Mouse (Mus musculus) brain, embryonic 14.5 days (tissue): ENCODE measurements around the gene Gm3043. TPM values are rescaled to one million over a fixed set of nuclear protein-coding genes. Genes with fewer than 3 reads are reported as not detected.
"Not testable (repeated sequence)": the region's sequence is repeated elsewhere in the genome, so short reads cannot be mapped to it uniquely, and the experiment has no call there.

Source experiments
- DNase-seq: peaks from one replicate; pipeline ENCODE4 v3.0.0-alpha.2; 2011; ENCODE audit warnings: low read depth
- polyA plus RNA-seq: library from polyadenylated mRNA; depleted of rRNA; stranded (reverse); fragments of >200 nt; gene quantifications from 2 replicates; pipeline ENCODE4 v1.2.3, GENCODE M21; 2012; rRNA removed

Gm3043 gene
- not detected in 2 replicates for polyA plus RNA-seq

DNA sequence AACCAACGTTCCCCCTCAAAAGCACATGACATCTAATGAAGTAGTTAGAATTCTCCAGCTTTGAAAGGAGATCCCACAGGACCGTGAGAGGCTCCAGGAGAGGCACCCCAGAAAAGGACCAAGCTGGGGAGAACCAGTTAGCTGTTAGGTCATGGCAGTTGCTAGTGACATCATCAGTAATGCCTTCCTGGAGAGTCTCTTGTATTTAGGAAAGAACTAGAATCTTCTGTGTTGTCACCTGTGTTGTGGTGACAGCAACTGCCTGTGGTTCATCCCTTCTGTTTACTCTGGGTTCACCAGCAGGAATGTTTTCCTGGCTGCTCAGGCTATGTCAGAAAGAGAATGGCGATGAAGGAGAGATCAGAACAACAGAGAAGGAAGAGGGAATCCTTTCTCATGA lies at the start of gene Gm3043:
Gene Gm3043 (plus strand): TSS at position 301 of the 400 bp plus-strand sequence.
- DNase-seq, result not testable (repeated sequence)

DNA sequence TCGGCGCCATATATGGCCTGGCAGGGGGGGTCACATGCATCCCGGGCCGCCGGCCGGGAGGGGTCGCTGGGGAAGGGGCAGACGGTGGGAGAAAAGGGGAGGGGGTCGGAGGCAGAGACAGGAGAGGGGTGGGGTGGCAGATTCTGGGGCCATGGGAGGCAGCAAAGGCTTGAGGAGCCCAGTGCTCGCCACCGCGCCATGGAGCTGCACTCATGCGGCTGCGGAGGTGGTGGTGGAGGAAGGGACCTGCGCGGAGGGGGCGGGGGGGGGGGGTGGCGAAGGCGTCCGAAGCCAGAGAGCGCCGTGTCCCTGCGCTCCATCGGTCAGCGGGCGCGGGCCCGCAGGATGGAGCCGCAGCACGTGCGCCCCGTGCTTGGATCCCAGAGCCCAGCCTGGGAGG lies 36.9 kb upstream of the Gm3043 start, which contains the start of gene Gm3020:
Gene Gm3020 (plus strand): TSS at position 301 of the 400 bp plus-strand sequence.
- not testable (repeated sequence) for DNase-seq

Other genes with a start within 250 kb of the Gm3043 start
- gene Gm10408, start 239.4 kb upstream of the Gm3043 start, polyA plus RNA-seq, result not detected in 2 replicates
- gene Gm3012, start 54.3 kb upstream of the Gm3043 start, polyA plus RNA-seq, result not detected in 2 replicates
- gene Gm3020, start 36.8 kb upstream of the Gm3043 start, polyA plus RNA-seq, result 6.1 and 6.5 TPM in 2 replicates
- gene Gm3002, start 121.3 kb downstream of the Gm3043 start, polyA plus RNA-seq, result 6.7 and 7.2 TPM in 2 replicates
- gene Gm3033, start 157.5 kb downstream of the Gm3043 start, polyA plus RNA-seq, result 0.14 TPM in 1 of 2 replicates, not detected in the other
- not detected in 2 replicates for gene Gm2916, start 195.4 kb downstream of the Gm3043 start, polyA plus RNA-seq
- gene Gm3029, start 243.0 kb downstream of the Gm3043 start, polyA plus RNA-seq, result not detected in 2 replicates